Mouse (Mus musculus) lung, embryonic 14.5 days (tissue): Measurements from ENCODE around the gene Fundc2. TPM values are rescaled to one million over a fixed set of nuclear protein-coding genes. Genes with fewer than 3 reads are reported as not detected.

Experiments
- ATAC-seq: fragments of 200-750 bp; cut with Nextera tagmentation; 2 replicates; pipeline ENCODE4 v1.8.0; 2017; ENCODE audit warnings: mild to moderate bottlenecking, moderate TSS enrichment, moderate library complexity; ENCODE audit not compliant: insufficient read depth
- DNase-seq: peaks from one replicate; pipeline ENCODE4 v3.0.0-alpha.2; 2015
- H3K27ac ChIP-seq: fragments of 300-500 bp; sonication (generic); 2 replicates; pipeline ENCODE4 v1.5.1; 2014; ENCODE audit warnings: low read depth, mild to moderate bottlenecking, moderate library complexity
- H3K27me3 ChIP-seq: fragments of 300-500 bp; sonication (generic); 2 replicates; pipeline ENCODE4 v1.6.1; 2014; ENCODE audit warnings: low read length, control low read depth; ENCODE audit not compliant: insufficient read depth
- H3K36me3 ChIP-seq: fragments of 300-500 bp; sonication (generic); 2 replicates; pipeline ENCODE4 v1.6.1; 2014; ENCODE audit warnings: control low read depth; ENCODE audit not compliant: insufficient read depth
- H3K4me1 ChIP-seq: fragments of 300-500 bp; sonication (generic); 2 replicates; pipeline ENCODE4 v1.6.1; 2014; ENCODE audit warnings: antibody characterized with exemption, control low read depth; ENCODE audit not compliant: insufficient read depth
- H3K4me2 ChIP-seq: fragments of 300-500 bp; sonication (generic); 2 replicates; pipeline ENCODE4 v1.6.1; 2014; ENCODE audit warnings: mild to moderate bottlenecking
- H3K4me3 ChIP-seq: fragments of 300-500 bp; sonication (generic); 2 replicates; pipeline ENCODE4 v1.5.1; 2014; ENCODE audit warnings: low read depth, low read length
- H3K9ac ChIP-seq: fragments of 300-500 bp; sonication (generic); 2 replicates; pipeline ENCODE4 v1.6.1; 2014
- H3K9me3 ChIP-seq: fragments of 300-500 bp; sonication (generic); 2 replicates; pipeline ENCODE4 v1.6.1; 2016; ENCODE audit warnings: low read depth, low read length, control low read depth
- CTCF ChIP-seq: IDR thresholded peaks from 2 replicates; pipeline ENCODE4 v1.5.1; 2016; ENCODE audit warnings: antibody characterized with exemption, low read depth
- WGBS: fragments of 180-500 bp; shearing (Covaris S2); extraction: QIAGEN DNeasy Blood & Tissue Kit; methylation state at CpG from one replicate; pipeline ENCODE4 v1.1.7; 2014; 5-methylcytosine and 5-hydroxymethylcytosine counted together
- polyA plus RNA-seq: library from polyadenylated mRNA; unstranded; fragments of >200 nt; fragmentation: Nextera tagmentation; extraction: Ambion mirVana; gene quantifications from 2 replicates; pipeline ENCODE4 v1.2.1, GENCODE M21; 2014

The Fundc2 gene
- polyA plus RNA-seq, 1 experiment from 2014 or later = 74.8 TPM

DNA sequence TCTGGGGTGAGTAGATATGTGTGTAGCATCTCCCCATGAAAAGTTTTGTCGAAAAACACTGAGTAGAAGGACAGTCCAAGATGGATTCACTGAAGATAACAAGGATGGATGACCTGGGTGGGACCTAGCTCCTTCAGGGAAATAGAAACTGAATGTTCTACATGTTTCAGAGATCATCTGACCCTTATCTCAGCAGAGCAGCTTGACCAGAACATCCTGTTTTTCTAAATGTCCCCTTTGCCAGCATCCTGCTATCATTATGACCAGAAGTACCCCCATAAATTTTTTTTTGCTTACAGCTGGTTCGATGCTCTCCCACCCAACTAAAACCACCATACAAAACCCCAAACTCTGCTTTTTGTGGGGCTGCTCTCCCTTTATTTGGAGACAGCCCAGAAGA lies 20.5 kb downstream of the Fundc2 start:
- Histone ChIP-seq H3K27ac (no peak overlapping the region), H3K4me2 (no peak overlapping the region), H3K9ac (no peak overlapping the region), H3K4me1 (no peaks in the 10 kb centered on the region), H3K36me3 (peaks cover 5% of the 10 kb centered on the region; the same call in 1 of the 2 replicates), H3K4me3 (no peak overlapping the region), H3K9me3 (no peaks in the 10 kb centered on the region), H3K27me3 (no peaks in the 10 kb centered on the region)
- TF ChIP-seq CTCF = no peak
- WGBS = 63% methylated on average over 2 of the region's 2 CpGs
- no peak for DNase-seq
- ATAC-seq = no peak

DNA sequence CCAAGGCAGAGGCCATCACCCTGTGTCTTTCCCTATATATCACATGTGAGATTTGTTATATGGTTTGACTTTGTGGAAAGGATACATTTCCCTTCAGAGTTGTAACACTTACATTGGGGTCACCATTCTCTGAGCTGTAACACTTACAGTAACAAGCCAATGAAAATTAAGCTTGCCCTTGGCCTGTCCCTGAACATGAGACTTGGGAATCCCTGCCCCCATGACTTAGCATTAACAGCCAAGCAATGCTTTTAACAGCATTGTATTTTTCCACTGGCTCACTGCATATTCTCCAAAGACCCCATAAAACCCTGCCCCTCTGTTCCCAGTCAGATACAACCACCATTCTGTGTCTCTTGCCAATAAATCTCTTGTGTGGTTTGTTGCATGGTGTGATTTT lies 21.2 kb downstream of the Fundc2 start:
- Histone ChIP-seq H3K9me3 (no peaks in the 10 kb centered on the region), H3K36me3 (peaks cover 5% of the 10 kb centered on the region; the same call in 1 of the 2 replicates), H3K9ac (no peak overlapping the region), H3K4me3 (no peak overlapping the region), H3K4me2 (no peak overlapping the region), H3K27me3 (no peaks in the 10 kb centered on the region), H3K27ac (no peak overlapping the region), H3K4me1 (no peaks in the 10 kb centered on the region)
- DNase-seq (no peak), ATAC-seq (no peak)
- no peak for TF ChIP-seq CTCF

DNA sequence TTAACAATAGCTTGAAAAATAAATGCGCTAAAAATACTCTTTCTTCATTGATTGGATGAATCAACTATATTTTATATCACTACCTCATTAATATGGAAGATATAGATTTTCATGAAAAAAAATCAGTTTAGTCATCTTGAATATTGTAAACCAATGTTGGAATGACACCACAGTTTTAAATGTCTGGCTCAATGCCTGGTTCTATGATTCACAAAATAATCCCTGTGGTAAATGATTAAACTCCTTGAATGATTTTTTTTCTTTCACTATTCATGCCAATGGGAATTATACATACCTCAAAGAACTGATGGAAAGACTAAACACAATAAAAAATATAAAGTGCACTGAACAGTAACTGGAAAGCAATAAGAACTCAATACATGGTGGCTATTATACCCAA lies 27.5 kb downstream of the Fundc2 start:
- Histone ChIP-seq H3K36me3 (no peaks in the 10 kb centered on the region), H3K27me3 (no peaks in the 10 kb centered on the region), H3K4me2 (no peak overlapping the region), H3K9ac (no peak overlapping the region), H3K4me1 (no peaks in the 10 kb centered on the region), H3K4me3 (no peak overlapping the region), H3K27ac (no peak overlapping the region), H3K9me3 (no peaks in the 10 kb centered on the region)
- ATAC-seq (no peak), DNase-seq (no peak)
- TF ChIP-seq CTCF = no peak
- 94% methylated on average over 1 of the region's 1 CpGs for WGBS

DNA sequence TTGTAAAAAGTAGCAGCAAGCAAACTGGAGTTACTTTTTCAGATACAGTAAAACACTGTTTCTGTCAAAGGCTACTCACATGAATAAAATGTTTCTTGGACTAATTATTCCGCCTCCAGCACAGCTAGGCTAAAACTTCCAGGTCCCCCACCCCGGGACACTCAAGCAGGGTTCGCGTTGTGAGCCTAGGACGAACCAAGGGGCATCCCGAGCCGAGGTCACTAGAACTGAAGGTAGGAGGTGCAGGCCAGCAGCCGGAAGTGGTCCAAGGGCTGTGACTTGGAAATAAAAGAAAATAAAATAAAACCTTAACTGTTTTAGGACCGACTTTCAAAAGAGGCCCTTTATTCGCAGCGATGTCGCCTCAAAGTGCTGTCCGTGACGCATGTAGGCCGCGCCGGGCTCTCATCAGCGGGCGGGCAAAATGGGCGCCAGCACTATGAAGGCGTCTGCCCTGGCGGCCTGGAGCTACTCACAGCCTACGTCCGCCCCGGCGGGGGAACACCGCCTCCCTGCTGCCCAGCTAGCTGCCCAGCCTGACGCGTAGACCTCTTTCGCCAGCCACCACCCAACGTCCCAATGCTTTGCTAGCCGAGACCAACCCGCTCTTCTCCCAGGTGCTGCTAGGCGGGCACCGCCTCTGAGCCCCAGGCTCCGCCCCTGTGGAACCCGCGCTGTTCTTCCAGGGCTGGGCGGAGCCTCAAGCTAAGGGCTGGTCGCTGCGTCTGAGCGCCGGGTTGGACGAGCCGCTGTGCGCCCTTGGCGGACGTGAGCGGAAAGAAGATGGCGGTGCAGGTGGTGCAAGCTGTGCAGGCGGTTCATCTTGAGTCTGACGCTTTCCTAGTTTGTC lies 34.0 kb downstream of the Fundc2 start, which contains the start of the genes Cmc4, Mtcp1 and Brcc3:
Cmc4 (minus strand) TSS at position 649 of the 850 bp plus-strand sequence.
Mtcp1 (minus strand) TSS at position 653 of the 850 bp plus-strand sequence.
Brcc3 (plus strand) TSS at position 693 of the 850 bp plus-strand sequence.
- Histone ChIP-seq H3K9ac (peak within 1 kb of the TSS; percentile 67), H3K27ac (peak within 1 kb of the TSS; percentile 90), H3K9me3 (no peaks in the 10 kb centered on the region), H3K4me3 (peak within 1 kb of the TSS; percentile 50), H3K36me3 (0 out of 2 replicates have a peak, but pooled peaks cover 3% of the 10 kb centered on the region), H3K4me1 (no peaks in the 10 kb centered on the region), H3K27me3 (no peaks in the 10 kb centered on the region), H3K4me2 (peak within 1 kb of the TSS; percentile 61)
- peak; percentile 100 for ATAC-seq
- peak; percentile 93 for DNase-seq
- TF ChIP-seq CTCF = peak; percentile 15; the same call in 1 of the 2 replicates
- WGBS = 7% methylated on average over 51 of the region's 52 CpGs

Other genes with a start within 250 kb of the Fundc2 start
- not detected in 2 replicates for gene Smim9, start 218.6 kb upstream of the Fundc2 start, polyA plus RNA-seq
- 2.1 TPM in 2 replicates for gene F8, start 216 bp downstream of the Fundc2 start, polyA plus RNA-seq
- 21.3 and 26.4 TPM in 2 replicates for gene Cmc4, start 34.2 kb downstream of the Fundc2 start, polyA plus RNA-seq
- gene Mtcp1, start 34.2 kb downstream of the Fundc2 start, polyA plus RNA-seq = 12.1 and 12.2 TPM in 2 replicates
- gene Brcc3, start 34.2 kb downstream of the Fundc2 start, polyA plus RNA-seq = 57.5 and 63.2 TPM in 2 replicates
- 156 and 157 TPM in 2 replicates for gene Vbp1, start 131.9 kb downstream of the Fundc2 start, polyA plus RNA-seq
- 0.74 and 0.87 TPM in 2 replicates for gene Rab39b, start 195.8 kb downstream of the Fundc2 start, polyA plus RNA-seq